Mouse (Mus musculus) cerebellum, adult 2 months (tissue): Measurements from ENCODE around the gene 1190005I06Rik.

ENCODE experiments used
- CTCF ChIP-seq: fragments of 200-500 bp; IDR thresholded peaks from 2 replicates; pipeline ENCODE4 v1.5.1; 2011; ENCODE audit warnings: low read depth, mild to moderate bottlenecking, control low read depth, low read length, moderate library complexity, borderline replicate concordance; ENCODE audit not compliant: insufficient read depth
- POLR2A ChIP-seq: fragments of 200-500 bp; IDR thresholded peaks from 2 replicates; pipeline ENCODE4 v1.6.1; 2011; ENCODE audit warnings: low read length, control low read depth, borderline replicate concordance; ENCODE audit not compliant: insufficient read depth

- TF ChIP-seq CTCF (no peak), POLR2A (no peak)
These were observed 33.7 kb upstream of the 1190005I06Rik start for GRCm38 (mm10) chr8:120681113-120681512.
